Mouse (Mus musculus): ENCODE measurements around the gene Arl5b. TPM values are rescaled to one million over a fixed set of nuclear protein-coding genes. Genes with fewer than 3 reads are reported as not detected.

Arl5b gene
- polyA plus RNA-seq (2017; shearing (Covaris generic)), result 144 TPM

GRCm38 (mm10) chr2:15049117-15049873 is at the start of gene Arl5b:
Arl5b (plus strand) TSS chr2:15049395.

GRCm38 (mm10) chr2:15054945-15055637 is 5.9 kb downstream of the Arl5b start, which contains the start of gene Nsun6:
Nsun6 (minus strand) TSS chr2:15055069.

Other genes starting within 250 kb of the Arl5b start
- 24.1 TPM for gene Nsun6, start 5.7 kb downstream of the Arl5b start, polyA plus RNA-seq (2017; shearing (Covaris generic))

Data from effector memory CD4-positive, alpha-beta T cell, adult 5 months (primary cell).